Mouse (Mus musculus): ENCODE data around the gene Psmd6. TPM values are rescaled to one million over a fixed set of nuclear protein-coding genes. Genes with fewer than 3 reads are reported as not detected.

Gene Psmd6
- total and polyA plus RNA-seq, 2 experiments from 2014 or later = 216 to 250 TPM

- no peak overlapping the region for H3K9ac ChIP-seq
- no peaks in the 10 kb centered on the region for H3K27me3 ChIP-seq (ENCODE audit: insufficient read depth, low read length)
- DNase-seq (no peak), ATAC-seq (no peak)
- TF ChIP-seq CTCF (IDR thresholded peaks at IDR 0.05; ENCODE audit: low read depth) = no peak
- no peak overlapping the region for H3K4me3 ChIP-seq (ENCODE audit: low read depth, low read length)
- H3K27ac ChIP-seq (ENCODE audit: low read depth, low read length) = no peak overlapping the region
- H3K9me3 ChIP-seq (ENCODE audit: low read length) = no peaks in the 10 kb centered on the region
- H3K4me1 ChIP-seq (ENCODE audit: insufficient read depth) = no peaks in the 10 kb centered on the region
- WGBS = 92% methylated on average over 6 of the region's 6 CpGs
- no peaks in the 10 kb centered on the region for H3K36me3 ChIP-seq (ENCODE audit: insufficient read depth)
- H3K4me2 ChIP-seq (ENCODE audit: low read depth) = no peak overlapping the region
Observed at GRCm38 (mm10) chr14:14080604-14081194, 40.1 kb downstream of the Psmd6 start.

GRCm38 (mm10) chr14:14071456-14071855, 49.3 kb downstream of the Psmd6 start:
- H3K27me3 ChIP-seq (ENCODE audit: insufficient read depth, low read length) = no peaks in the 10 kb centered on the region
- H3K4me1 ChIP-seq (ENCODE audit: insufficient read depth) = no peaks in the 10 kb centered on the region; the same call in 1 of the 2 replicates
- DNase-seq (no peak), ATAC-seq (no peak)
- H3K36me3 ChIP-seq (ENCODE audit: insufficient read depth) = no peaks in the 10 kb centered on the region
- no peak overlapping the region for H3K4me2 ChIP-seq (ENCODE audit: low read depth)
- H3K4me3 ChIP-seq (ENCODE audit: low read depth, low read length) = no peak overlapping the region
- WGBS = 30% methylated on average over 4 of the region's 4 CpGs
- H3K9ac ChIP-seq = no peak overlapping the region
- H3K9me3 ChIP-seq (ENCODE audit: low read length) = no peaks in the 10 kb centered on the region
- 0 out of 2 replicates have a peak overlapping the region, but pooled peaks have one; percentile 11 for H3K27ac ChIP-seq (ENCODE audit: low read depth, low read length)
- TF ChIP-seq CTCF (IDR thresholded peaks at IDR 0.05; ENCODE audit: low read depth) = no peak

GRCm38 (mm10) chr14:14070541-14071315, 50.1 kb downstream of the Psmd6 start:
- H3K9ac ChIP-seq = no peak overlapping the region
- TF ChIP-seq CTCF (IDR thresholded peaks at IDR 0.05; ENCODE audit: low read depth) = no peak; the same call in 1 of the 2 replicates
- ATAC-seq = peak; percentile 87
- no peaks in the 10 kb centered on the region; the same call in 1 of the 2 replicates for H3K4me1 ChIP-seq (ENCODE audit: insufficient read depth)
- H3K27ac ChIP-seq (ENCODE audit: low read depth, low read length) = 0 out of 2 replicates have a peak overlapping the region, but pooled peaks have one; percentile 11
- H3K4me2 ChIP-seq (ENCODE audit: low read depth) = no peak overlapping the region
- peak; percentile 32 for DNase-seq
- WGBS = 9% methylated on average over 6 of the region's 6 CpGs
- no peak overlapping the region for H3K4me3 ChIP-seq (ENCODE audit: low read depth, low read length)
- H3K27me3 ChIP-seq (ENCODE audit: insufficient read depth, low read length) = no peaks in the 10 kb centered on the region
- no peaks in the 10 kb centered on the region for H3K36me3 ChIP-seq (ENCODE audit: insufficient read depth)
- H3K9me3 ChIP-seq (ENCODE audit: low read length) = no peaks in the 10 kb centered on the region

- H3K9ac ChIP-seq = no peak overlapping the region
- no peaks in the 10 kb centered on the region for H3K27me3 ChIP-seq (ENCODE audit: insufficient read depth, low read length)
- ATAC-seq (no peak), DNase-seq (no peak)
- no peak for TF ChIP-seq CTCF (IDR thresholded peaks at IDR 0.05; ENCODE audit: low read depth)
- no peak overlapping the region for H3K4me3 ChIP-seq (ENCODE audit: low read depth, low read length)
- no peak overlapping the region for H3K4me2 ChIP-seq (ENCODE audit: low read depth)
- H3K9me3 ChIP-seq (ENCODE audit: low read length) = no peaks in the 10 kb centered on the region
- no peak overlapping the region for H3K27ac ChIP-seq (ENCODE audit: low read depth, low read length)
- no peaks in the 10 kb centered on the region; the same call in 1 of the 2 replicates for H3K4me1 ChIP-seq (ENCODE audit: insufficient read depth)
- H3K36me3 ChIP-seq (ENCODE audit: insufficient read depth) = no peaks in the 10 kb centered on the region
- WGBS = 20% methylated on average over 3 of the region's 3 CpGs
Observed at GRCm38 (mm10) chr14:14068553-14068952, 52.2 kb downstream of the Psmd6 start.

GRCm38 (mm10) chr14:14067648-14068472, 52.9 kb downstream of the Psmd6 start:
- ATAC-seq = peak; percentile 21
- H3K27ac ChIP-seq (ENCODE audit: low read depth, low read length) = peak overlapping the region; percentile 50; the same call in 1 of the 2 replicates
- no peaks in the 10 kb centered on the region for H3K27me3 ChIP-seq (ENCODE audit: insufficient read depth, low read length)
- no peaks in the 10 kb centered on the region; the same call in 1 of the 2 replicates for H3K4me1 ChIP-seq (ENCODE audit: insufficient read depth)
- H3K36me3 ChIP-seq (ENCODE audit: insufficient read depth) = no peaks in the 10 kb centered on the region
- H3K9me3 ChIP-seq (ENCODE audit: low read length) = no peaks in the 10 kb centered on the region
- no peak overlapping the region for H3K9ac ChIP-seq
- H3K4me3 ChIP-seq (ENCODE audit: low read depth, low read length) = no peak overlapping the region
- TF ChIP-seq CTCF (IDR thresholded peaks at IDR 0.05; ENCODE audit: low read depth) = no peak
- WGBS = 13% methylated on average over 10 of the region's 10 CpGs
- H3K4me2 ChIP-seq (ENCODE audit: low read depth) = peak overlapping the region; percentile 22; the same call in 1 of the 2 replicates
- DNase-seq = peak; percentile 31

- no peak overlapping the region for H3K27ac ChIP-seq (ENCODE audit: low read depth, low read length)
- no peaks in the 10 kb centered on the region; the same call in 1 of the 2 replicates for H3K4me1 ChIP-seq (ENCODE audit: insufficient read depth)
- no peak for TF ChIP-seq CTCF (IDR thresholded peaks at IDR 0.05; ENCODE audit: low read depth)
Observed at GRCm38 (mm10) chr14:14066241-14066640, 54.5 kb downstream of the Psmd6 start.

More at GRCm38 (mm10) chr14:14066241-14066640, 54.5 kb downstream of the Psmd6 start:
- no peaks in the 10 kb centered on the region for H3K9me3 ChIP-seq (ENCODE audit: low read length)
- no peaks in the 10 kb centered on the region for H3K27me3 ChIP-seq (ENCODE audit: insufficient read depth, low read length)
- 53% methylated on average over 6 of the region's 6 CpGs for WGBS
- H3K4me3 ChIP-seq (ENCODE audit: low read depth, low read length) = no peak overlapping the region
- no peak for DNase-seq
- no peak overlapping the region for H3K9ac ChIP-seq
- H3K4me2 ChIP-seq (ENCODE audit: low read depth) = no peak overlapping the region
- ATAC-seq = no peak
- no peaks in the 10 kb centered on the region for H3K36me3 ChIP-seq (ENCODE audit: insufficient read depth)
